Mouse (Mus musculus): ENCODE data around the gene Sult1d1.
"Not testable (repeated sequence)": the region's sequence is repeated elsewhere in the genome, so short reads cannot be mapped to it uniquely, and the experiment has no call there.

The Sult1d1 gene

DNA sequence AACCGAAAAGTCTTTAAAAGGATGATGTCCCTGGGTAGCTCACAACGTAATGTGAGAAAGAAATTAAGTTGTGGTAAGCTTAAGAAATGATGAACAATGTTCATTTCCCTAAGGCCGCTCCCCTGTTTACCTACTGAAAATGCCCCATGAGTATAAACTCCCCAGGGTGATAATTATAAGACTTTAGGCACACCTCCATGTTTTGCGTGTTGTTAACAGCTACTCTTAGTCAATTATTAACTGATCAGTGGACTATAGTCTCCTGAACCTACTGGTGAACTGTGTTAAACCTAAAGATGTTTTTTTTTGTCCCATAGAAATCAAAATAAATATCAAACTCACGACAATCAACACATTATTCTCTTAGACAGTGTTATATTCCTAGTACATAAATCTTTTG, at the start of gene Sult1d1:
Sult1d1 (minus strand) TSS at position 183 of the 400 bp plus-strand sequence.
- DNase-seq: no peak

DNA sequence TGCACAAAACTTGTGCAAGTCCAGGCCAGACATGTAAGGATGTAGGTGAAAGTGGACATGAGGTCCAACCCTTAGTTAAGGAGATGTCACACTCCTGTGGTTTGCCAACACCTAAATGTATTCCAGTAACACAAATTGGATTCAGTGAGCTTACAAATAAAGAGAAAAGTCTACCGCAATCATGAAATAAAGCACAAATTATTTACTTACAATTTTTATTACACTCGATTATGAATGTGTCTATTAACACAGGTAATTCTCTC, 46.2 kb upstream of the Sult1d1 start:
- no peak for DNase-seq

DNA sequence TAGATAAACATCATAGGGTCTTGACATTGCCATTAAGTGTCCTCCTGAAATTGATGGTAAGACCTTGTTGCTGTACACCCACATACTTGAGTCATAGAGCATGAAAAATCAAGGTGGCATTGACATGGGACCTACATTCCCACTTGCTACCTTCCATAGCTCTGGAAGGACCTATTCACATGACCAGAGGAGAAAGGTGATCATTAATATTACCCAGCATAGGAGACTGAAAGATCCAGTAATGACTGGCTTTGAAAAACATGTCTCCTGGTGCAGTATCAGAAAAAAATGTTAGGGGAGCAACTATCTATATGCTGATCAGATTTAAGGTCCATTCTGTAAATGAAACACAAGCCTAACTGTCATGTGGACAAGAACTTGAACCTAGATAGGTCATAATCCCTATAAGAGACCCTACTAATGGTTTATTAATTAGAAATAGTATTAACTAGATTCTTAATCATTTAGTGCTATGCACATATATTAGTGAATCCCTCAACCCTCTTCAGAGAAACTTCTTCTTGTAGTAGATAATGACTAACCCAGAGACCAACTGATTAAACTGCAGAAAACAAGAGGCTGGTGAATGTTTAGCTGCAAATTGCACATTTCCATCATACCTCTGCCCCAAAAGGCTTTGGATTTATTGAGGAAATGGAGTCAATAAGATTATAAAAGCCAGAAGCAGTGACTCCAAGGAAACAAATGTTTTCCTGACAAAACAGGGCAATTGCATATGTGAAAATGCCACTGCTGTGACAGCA, 45.7 kb upstream of the Sult1d1 start:
- DNase-seq: no peak

DNA sequence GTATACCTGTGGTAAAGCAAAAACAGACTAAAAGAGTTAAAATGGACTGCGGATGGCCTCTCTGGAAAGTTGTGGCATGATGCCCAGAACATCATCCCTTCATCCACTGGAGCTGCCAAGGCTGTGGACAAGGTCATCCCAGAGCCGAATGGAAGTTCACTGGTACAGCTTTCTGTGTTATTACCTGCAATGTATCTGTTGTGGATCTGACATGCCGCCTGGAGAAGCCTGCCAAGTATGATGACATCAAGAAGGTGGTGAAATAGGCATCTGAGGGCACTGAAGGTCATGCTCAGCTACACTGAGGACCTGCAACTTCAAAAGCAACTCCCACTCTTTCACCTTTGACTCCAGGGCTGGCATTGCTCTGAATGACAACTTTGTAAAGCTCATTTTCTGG, 32.2 kb upstream of the Sult1d1 start:
- no peak for DNase-seq

DNA sequence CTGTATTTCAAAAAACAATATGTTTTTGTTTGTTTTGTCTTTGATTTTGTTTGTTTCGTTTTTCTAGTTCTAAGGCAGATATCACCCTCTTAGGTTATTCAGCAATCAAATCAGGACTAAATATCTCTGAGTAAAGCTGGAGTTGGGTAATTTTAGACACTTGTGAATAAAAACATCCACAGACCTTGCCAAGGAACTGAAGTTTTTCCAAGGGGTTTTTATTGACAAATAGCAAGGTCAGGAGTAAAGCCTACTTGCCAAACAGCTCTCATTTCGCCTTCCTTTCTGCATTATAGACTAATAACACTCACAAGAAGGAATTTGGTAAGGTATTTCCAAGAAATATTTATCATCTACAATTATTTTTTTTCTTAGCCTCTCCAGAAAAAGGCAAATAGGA, 29.1 kb upstream of the Sult1d1 start:
- DNase-seq: no peak

DNA sequence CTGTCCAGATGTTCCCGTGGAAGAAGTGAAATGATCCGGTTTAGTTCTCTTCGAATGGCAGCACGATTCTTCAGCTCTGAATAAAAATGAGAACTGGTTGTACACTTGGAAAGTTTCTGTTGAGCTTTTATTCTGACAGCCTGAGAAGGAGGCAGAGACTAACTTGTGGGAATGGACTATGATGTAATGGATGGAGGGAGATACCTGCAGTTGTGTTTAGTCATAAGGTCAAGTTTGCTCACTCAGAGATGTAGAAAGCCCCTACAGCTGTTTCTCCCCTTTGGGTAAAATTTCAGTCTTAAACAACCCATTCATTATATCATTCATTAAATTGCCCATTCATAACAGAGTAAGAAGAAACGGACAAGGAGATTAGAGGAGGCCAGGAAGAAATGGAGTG, 22.7 kb upstream of the Sult1d1 start, which contains the start of gene Sult1e1:
Sult1e1 (minus strand) TSS at position 101 of the 400 bp plus-strand sequence.
- DNase-seq: no peak

DNA sequence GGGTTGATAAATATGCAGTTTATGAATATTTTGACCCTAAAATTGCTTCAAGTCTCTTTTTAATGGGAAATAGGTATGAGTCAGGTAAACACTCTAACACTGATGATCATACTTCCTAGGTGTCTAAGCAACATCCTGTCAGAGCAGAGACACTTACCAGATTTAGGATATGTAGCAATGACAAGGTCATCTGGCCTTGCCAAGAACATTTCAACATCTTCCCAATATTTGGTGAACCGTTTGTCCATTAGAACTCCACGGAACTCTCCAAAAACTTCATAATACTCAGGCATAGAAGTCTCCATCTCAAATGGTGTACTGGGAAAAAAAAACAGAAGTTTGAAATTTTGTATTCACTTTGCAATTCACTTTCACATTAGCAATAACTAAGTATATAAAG, 21.1 kb upstream of the Sult1d1 start:
- DNase-seq: no peak

DNA sequence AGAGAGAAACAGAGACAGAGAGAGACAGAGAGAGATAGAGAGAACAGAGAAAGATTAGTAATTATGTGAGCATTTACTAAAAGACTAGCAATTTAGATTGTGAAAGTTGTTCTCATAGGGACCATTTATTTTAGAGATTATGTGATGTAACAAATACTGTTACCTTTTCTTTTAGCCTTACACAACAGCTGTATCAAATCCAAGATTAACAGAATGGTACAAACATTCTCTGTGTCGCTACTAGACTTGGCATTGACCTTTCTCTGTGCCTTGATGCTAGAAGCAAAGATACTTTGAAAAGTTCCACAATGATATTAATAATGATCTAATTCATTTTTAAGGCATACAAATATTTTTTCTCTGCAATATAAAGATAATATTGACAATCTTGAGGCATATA, 11.6 kb upstream of the Sult1d1 start:
- DNase-seq: no peak

DNA sequence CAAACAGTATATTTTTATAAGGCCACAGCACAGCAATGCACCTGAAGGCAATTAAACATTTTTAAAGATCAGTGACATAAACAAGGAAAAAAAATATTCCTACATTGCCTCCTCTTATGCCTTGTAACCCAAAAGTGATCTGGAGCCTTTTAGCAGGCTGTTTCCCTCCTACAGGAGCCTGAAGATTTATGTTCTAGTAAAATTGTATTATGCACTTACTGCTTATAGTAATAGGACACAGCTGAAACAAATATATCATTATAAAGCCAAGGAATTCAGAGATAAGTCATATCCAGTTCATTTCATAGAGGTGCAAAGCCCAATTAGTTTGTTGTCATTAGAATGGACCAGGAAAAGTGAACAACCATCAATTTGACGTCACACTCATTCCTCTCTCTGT, 5.3 kb upstream of the Sult1d1 start:
- DNase-seq: no peak

DNA sequence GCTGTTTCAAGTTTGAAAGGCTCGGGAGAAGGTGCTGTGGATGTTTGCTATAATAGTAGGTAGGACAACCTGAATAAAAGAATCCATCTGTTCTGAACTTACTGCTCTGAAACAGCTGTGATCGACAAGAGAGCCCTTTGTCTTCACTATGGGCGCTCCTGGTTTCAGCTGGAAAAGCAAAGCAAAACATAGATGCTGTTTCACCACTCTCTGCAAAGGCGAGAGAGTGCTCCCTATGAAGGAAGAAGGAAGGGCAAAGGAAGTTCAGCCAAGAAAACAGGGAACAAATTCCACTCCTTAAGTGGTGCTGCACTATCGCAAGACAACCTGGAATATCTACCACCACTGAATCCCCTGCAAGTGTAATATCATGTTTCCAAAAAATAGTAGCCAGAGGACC, 4.7 kb upstream of the Sult1d1 start:
- no peak for DNase-seq

DNA sequence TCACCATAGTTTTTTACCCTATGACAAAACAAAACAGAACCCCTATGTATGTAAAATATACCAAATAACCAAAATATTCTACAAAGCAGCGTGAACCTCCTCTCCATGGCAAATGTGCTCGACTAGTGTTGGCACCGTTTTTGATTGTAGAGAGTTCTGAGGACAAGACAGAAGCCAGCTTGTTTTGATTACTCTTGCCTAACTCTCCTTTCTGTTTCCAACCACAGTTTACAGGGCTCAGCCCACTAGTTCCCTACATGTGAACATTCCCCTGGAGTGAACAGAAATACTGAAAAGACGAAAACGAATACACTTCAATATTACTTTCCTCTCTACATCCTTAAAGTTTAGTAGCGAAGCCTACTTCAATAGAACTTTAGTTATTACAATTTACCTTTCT, 4.0 kb upstream of the Sult1d1 start:
- no peak for DNase-seq

DNA sequence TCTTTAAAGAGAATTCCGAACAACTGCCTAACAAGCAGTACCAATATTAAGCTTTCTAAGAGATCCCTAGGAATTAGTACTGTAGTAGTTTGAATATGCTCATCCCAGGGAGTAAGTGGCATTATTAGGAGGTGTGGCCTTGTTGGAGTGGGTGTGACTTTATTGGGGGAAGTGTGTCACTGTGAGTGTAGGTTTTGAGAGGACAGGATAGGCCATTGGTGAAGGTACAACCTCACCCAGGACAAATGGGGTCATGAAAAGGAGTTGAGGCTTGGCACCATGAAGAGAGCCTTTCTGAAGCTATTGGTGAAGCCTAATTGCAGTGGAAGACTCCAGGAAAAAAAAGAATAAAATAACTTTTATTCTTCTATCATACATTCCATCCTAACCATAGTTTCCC, 1.5 kb downstream of the Sult1d1 start:
- no peak for DNase-seq

DNA sequence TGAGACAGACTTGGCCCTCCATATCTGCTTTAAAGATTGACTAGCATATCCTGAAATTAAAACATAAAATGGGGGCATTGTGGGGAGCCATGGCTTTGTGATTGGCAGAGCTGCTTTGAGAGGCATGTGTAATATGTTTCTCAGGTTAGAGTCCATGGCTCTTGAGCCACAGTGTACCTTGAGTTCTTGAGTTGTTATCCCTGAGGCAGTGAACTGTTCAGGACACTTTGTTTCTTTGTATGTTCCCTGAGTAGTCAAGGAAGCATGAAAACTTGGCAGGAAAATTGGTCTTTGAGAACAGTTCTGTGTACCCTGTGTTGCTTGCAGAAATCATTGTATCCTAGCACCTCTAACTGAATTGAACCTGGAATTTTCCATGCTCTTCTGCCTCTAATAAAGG, 5.9 kb downstream of the Sult1d1 start:
- no peak for DNase-seq

DNA sequence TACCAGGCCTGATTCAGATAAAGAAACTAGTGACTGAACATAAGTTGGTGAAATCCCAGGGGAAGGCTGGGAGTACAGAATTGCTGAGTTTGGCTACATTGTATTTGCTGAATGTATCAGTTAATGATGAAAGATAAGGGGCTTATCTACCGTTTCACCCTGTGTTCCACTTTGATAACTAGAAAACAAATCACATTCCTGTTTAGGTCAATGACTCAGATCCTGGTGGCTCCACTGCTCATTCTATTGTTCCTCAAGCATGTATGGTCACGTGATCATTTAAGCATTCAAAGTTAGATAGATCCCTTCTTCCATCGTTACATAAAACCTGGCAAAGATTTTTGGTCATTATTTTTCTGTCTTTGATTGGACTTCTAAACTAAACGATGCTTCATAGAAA, 6.3 kb downstream of the Sult1d1 start:
- DNase-seq: no peak

DNA sequence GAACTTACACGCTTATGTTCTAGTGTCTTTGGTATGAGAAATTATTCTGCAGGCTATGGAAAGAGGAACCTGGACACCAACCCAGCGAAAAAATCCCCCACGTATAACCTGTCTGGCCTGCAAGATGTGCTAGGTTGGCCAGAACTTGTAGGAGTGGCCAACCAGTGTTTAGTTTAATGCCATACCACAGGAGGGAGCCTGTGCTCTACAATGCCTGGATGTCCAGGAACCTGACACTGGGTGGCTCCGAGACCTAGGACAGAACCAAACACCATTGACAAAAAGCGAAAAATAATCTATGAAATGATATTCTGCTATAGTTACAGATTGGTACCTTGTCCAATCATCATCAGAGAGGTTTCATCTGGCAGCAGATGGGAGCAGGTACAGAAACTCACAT, 8.7 kb downstream of the Sult1d1 start:
- no peak for DNase-seq

DNA sequence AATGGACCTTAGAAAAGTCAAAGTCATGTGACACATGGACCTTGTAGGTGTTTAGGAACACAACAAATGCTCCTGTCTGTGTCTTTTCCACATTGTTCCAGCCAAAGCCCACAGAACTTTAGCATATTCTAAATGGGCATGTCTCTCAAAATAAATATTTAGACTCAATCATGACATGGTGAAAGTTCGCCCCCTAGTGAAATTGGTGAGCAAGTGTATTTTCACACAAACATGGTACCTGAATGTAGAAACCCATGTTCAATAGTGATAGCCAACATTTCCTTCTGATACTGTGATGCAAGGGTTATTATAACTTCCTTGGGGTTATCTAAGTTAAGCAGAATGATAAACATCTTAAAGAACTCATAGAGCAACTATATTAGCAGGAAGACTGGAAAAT, 17.9 kb downstream of the Sult1d1 start:
- no peak for DNase-seq

DNA sequence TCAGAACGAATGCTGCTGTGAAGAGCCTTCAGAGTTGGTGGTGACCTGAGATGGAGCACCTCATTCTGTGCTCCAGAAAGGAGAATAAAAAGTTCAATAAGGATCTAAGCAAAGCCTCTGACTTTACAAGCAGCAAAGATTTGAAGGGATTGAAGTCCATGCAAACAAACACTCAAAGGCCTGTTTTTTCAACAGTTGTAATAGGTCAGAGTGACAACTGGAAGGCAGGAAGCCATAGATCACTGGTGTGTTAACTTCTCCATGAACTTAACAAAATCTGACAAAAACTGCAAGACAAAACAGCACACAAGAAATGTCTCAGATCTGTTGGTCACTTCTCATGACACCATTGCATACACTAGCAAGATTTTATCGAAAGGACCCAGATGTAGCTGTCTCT, 30.7 kb downstream of the Sult1d1 start, which contains the start of gene Sult1b1:
Sult1b1 (minus strand) TSS at position 85 of the 400 bp plus-strand sequence.
- no peak for DNase-seq

DNA sequence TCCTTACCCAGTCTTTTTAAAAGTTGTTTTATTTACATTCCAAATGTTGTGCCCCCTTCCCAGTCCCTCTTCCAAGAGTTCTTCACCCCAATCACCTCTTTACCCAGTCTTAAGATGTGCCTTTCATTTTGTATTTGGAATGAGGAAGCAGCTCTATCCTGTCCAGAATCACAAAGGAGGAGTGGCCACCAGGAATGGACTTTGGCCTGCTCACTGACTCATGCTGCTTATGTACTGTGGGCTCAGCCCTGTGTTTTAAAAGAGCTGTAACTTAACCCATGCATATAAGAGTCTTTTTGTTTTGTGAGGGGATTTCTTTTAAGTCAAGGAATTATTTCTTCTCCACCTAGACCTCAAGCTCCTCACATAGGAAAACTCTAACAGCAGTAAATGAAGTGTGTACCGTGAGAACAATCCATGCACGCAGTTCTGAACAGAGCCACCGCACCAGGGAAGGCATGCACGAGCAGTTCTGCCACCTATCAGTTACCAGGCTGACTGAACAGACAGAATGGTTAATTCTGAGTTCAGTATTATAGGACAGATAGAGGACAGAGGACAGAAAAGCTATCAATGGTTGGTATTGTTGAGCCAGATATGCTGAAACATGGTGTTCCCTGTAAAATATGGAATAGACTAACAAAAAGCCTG, 32.7 kb downstream of the Sult1d1 start:
- DNase-seq: no peak

DNA sequence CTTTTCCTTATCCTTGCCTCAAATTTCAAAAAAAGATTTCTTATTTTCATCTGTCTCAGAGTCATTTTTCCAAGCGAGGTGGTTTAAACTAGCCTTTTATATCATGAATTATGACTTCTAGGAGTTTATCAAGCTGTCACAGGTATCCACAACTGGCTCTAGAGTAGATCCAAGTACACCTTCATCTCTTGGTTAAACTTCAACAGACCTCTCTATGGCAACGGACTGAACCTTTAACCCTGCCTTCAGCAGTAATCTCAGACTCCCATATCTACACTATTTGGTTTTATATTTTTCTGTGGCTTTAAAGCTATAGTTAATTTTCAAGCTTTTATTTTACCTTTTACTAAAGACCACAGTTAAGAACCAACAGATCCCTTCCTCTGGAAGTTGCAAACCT, 36.5 kb downstream of the Sult1d1 start:
- no peak for DNase-seq

DNA sequence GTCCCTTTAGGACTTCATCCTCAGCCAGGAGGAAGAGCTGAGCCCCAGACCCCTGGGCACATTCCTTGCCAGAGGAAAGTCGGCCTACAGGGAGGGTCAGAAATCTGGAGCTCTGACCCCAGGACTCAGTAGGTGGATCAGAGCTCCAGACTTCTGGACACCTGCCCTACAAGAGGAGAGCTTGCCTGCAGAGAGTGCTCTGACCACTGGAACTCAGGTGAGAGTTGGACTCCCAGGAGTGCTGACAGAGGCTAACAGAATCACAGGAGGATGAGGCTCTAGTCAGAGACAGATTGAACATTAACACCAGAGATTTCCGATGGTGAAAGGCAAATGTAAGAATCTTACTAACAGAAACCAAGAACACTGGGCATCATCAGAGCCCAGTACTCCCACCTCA, 45.3 kb downstream of the Sult1d1 start:
- DNase-seq: not testable (repeated sequence)

DNA sequence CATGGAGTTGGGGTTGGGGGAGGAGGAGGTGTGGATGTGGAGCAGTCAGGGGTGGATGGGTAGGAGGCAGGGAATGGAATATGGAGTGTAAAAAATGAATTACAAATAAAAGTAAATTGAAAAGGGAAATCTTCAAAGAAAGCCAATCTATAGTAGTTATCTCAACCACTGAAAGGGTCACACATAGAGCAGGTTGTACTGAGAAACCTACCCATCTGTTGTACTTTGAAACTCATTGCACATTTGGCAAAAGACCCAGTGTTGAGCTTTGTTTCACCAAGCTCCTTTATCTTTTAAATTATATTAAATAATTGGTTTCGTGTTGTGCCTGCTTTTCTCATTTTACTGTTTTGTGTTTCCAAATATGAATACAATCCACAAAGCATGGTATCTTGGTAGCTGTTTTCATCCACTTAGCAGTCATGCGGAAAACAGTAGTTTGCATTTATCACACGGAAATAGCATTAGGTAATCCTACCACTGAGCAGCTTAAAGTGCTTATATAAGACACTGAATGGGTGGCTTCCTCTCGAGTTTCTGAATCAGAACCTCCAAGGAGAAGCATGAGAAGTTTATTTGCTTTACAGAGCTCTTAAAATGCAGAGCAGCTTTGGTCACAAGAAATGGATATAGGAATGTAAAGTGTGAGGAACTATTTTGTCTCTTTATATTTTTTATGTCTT, 62.9 kb downstream of the Sult1d1 start:
- DNase-seq: no peak
